Mouse (Mus musculus) heart, embryonic 12.5 days (tissue): ENCODE results near the gene Polr3c. TPM values are rescaled to one million over a fixed set of nuclear protein-coding genes. Genes with fewer than 3 reads are reported as not detected.
"Not testable (repeated sequence)": the region's sequence is repeated elsewhere in the genome, so short reads cannot be mapped to it uniquely, and the experiment has no call there.

Experiments used
- ATAC-seq: fragments of 200-750 bp; cut with Nextera tagmentation; 2 replicates; pipeline ENCODE4 v1.8.0; 2017; ENCODE audit warnings: moderate TSS enrichment, moderate library complexity; ENCODE audit not compliant: insufficient number of reproducible peaks, low FRiP score
- H3K27ac ChIP-seq: fragments of 300-500 bp; sonication (generic); 2 replicates; pipeline ENCODE4 v1.5.1; 2016; ENCODE audit warnings: mild to moderate bottlenecking, moderate library complexity; ENCODE audit not compliant: poor library complexity, severe bottlenecking
- H3K27me3 ChIP-seq: fragments of 300-500 bp; sonication (generic); replicated peaks from 2 replicates; pipeline ENCODE4 v1.6.1; 2016; ENCODE audit warnings: mild to moderate bottlenecking, moderate library complexity
- H3K36me3 ChIP-seq: fragments of 300-500 bp; sonication (generic); 2 replicates; pipeline ENCODE4 v1.6.1; 2016; ENCODE audit warnings: mild to moderate bottlenecking, moderate library complexity
- H3K4me1 ChIP-seq: fragments of 300-500 bp; sonication (generic); replicated peaks from 2 replicates; pipeline ENCODE4 v1.6.1; 2016; ENCODE audit warnings: mild to moderate bottlenecking
- H3K4me2 ChIP-seq: fragments of 300-500 bp; sonication (generic); 2 replicates; pipeline ENCODE4 v1.6.1; 2016; ENCODE audit warnings: mild to moderate bottlenecking, moderate library complexity
- H3K4me3 ChIP-seq: fragments of 300-500 bp; sonication (generic); 2 replicates; pipeline ENCODE4 v1.5.1; 2016; ENCODE audit warnings: mild to moderate bottlenecking
- H3K9ac ChIP-seq: fragments of 300-500 bp; sonication (generic); 2 replicates; pipeline ENCODE4 v1.6.1; 2016; ENCODE audit warnings: mild to moderate bottlenecking, moderate library complexity
- H3K9me3 ChIP-seq: fragments of 300-500 bp; sonication (generic); replicated peaks from 2 replicates; pipeline ENCODE4 v1.6.1; 2016; ENCODE audit warnings: mild to moderate bottlenecking, moderate library complexity
- WGBS: fragments of 180-500 bp; shearing (Covaris S2); methylation state at CpG from one replicate; pipeline ENCODE4 v1.1.7; 2016; 5-methylcytosine and 5-hydroxymethylcytosine counted together
- polyA plus RNA-seq: library from polyadenylated mRNA; unstranded; fragments of >200 nt; fragmentation: Nextera tagmentation; extraction: Ambion mirVana; gene quantifications from 2 replicates; pipeline ENCODE4 v1.2.1, GENCODE M21; 2016

Polr3c gene
- polyA plus RNA-seq, 1 experiment from 2014 or later: 27.6 TPM

DNA sequence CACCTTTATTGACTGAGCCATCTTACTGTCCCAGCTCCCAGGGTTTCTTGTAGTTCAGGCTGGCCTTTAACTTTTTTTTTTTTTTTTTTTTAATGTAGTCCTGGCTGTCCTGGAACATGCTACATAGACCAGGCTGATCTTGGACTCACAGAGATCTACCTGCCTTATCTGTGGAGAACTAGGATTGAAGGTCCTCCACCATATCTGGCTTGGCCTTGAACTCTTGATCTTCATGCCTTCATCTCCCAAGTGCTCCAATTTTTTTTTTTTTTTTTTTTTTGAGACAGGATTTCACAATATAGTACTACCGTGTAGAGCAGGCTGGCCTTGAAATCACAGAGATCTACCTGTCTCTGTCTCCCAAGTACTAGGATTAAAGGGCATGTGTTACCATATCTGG lies 33.8 kb downstream of the Polr3c start:
- H3K36me3 ChIP-seq: no peaks in the 10 kb centered on the region
- WGBS: 77% methylated on average over 1 of the region's 1 CpGs
- H3K4me1 ChIP-seq: peaks cover 27% of the 10 kb centered on the region
- no peak overlapping the region for H3K27ac ChIP-seq
- H3K27me3 ChIP-seq: no peaks in the 10 kb centered on the region; the same call in 1 of the 2 replicates
- no peak for ATAC-seq
- no peaks in the 10 kb centered on the region for H3K9me3 ChIP-seq
- H3K9ac ChIP-seq: no peak overlapping the region
- H3K4me3 ChIP-seq: no peak overlapping the region
- no peak overlapping the region for H3K4me2 ChIP-seq

DNA sequence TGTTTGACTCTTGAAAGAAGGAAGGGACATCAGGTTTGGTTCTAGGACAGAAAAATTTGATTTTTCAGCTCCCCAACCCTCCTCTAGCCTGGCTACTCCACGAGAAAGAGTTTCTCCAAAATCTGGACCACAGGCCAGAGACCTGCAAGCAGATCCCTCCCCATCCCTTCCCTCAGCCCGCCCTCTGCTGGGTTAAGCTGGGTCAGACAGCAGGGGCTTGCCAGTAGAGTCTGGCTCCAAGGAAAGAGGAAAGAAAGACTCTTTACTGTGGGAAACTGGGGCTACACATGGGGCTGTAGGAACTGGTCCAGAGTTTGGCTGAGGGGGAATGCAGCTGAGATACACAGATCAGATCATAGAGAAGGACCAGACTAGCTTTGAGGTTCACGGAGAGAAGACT lies 34.9 kb downstream of the Polr3c start:
- Histone ChIP-seq H3K9ac (no peak overlapping the region), H3K27ac (no peak overlapping the region), H3K9me3 (no peaks in the 10 kb centered on the region), H3K36me3 (no peaks in the 10 kb centered on the region), H3K4me1 (peaks cover 18% of the 10 kb centered on the region), H3K27me3 (no peaks in the 10 kb centered on the region; the same call in 1 of the 2 replicates), H3K4me3 (no peak overlapping the region), H3K4me2 (no peak overlapping the region)
- ATAC-seq: no peak
- WGBS: 15% methylated on average over 3 of the region's 3 CpGs

DNA sequence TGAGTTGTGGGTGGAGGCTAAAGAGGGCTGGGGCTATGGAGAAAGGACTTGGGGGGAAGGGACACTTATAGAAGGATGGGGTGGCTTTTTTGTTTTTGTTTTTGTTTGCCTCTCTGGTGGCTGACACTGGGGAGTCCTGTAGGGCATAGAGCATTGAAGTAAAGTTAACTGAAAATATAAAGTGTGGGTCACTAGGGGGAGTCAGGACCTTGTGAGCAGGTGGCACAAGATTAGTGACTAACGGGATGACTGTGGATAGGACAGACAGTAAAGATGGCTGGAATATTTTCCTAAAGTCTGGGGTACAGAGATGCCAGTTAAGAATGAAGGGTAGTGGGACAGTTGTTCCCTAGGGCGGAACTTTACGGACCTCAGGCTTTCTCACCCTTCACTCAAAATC lies 37.1 kb downstream of the Polr3c start:
- no peak for ATAC-seq
- Histone ChIP-seq H3K4me2 (no peak overlapping the region), H3K9ac (no peak overlapping the region), H3K36me3 (no peaks in the 10 kb centered on the region), H3K9me3 (no peaks in the 10 kb centered on the region), H3K27me3 (peaks cover 8% of the 10 kb centered on the region; the same call in 1 of the 2 replicates), H3K4me3 (no peak overlapping the region), H3K27ac (no peak overlapping the region), H3K4me1 (peaks cover 10% of the 10 kb centered on the region)
- WGBS: 47% methylated on average over 3 of the region's 3 CpGs

- H3K27me3 ChIP-seq: peaks cover 22% of the 10 kb centered on the region
- H3K36me3 ChIP-seq: no peaks in the 10 kb centered on the region
- H3K9me3 ChIP-seq: no peaks in the 10 kb centered on the region
- no peak for ATAC-seq
- H3K4me3 ChIP-seq: no peak overlapping the region
- H3K4me1 ChIP-seq: peaks cover 18% of the 10 kb centered on the region
- no peak overlapping the region for H3K4me2 ChIP-seq
- no peak overlapping the region for H3K27ac ChIP-seq
- WGBS: 71% methylated on average over 11 of the region's 11 CpGs
- H3K9ac ChIP-seq: no peak overlapping the region
These were observed 38.6 kb downstream of the Polr3c start for GRCm38 (mm10) chr3:96688854-96689253.

GRCm38 (mm10) chr3:96686057-96686456 lies 41.4 kb downstream of the Polr3c start:
- H3K9ac ChIP-seq, H3K27ac ChIP-seq, H3K4me3 ChIP-seq, ATAC-seq, H3K9me3 ChIP-seq, H3K36me3 ChIP-seq, H3K4me2 ChIP-seq: not testable (repeated sequence)
- Histone ChIP-seq H3K27me3 (peaks cover 32% of the 10 kb centered on the region), H3K4me1 (peaks cover 15% of the 10 kb centered on the region)
- WGBS: 88% methylated on average over 5 of the region's 5 CpGs

DNA sequence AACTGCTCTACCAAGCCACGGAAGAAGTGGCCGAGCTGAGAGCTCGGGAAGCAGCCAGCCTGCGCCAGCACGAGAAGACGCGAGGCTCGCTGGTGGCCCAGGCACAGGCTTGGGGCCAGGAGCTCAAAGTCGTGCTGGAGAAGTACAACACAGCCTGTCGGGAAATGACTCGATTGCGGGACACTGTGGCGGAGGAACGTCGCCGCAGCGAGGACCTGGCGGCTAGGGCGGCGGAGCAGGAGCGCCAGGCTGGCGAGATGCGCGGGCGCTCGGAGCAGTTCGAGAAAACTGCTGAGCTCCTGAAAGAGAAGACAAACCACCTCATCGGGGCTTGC lies 42.6 kb downstream of the Polr3c start:
- WGBS: 13% methylated on average over 28 of the region's 28 CpGs
- Histone ChIP-seq H3K36me3 (no peaks in the 10 kb centered on the region), H3K4me2 (peak overlapping the region; percentile 72), H3K9me3 (no peaks in the 10 kb centered on the region), H3K27me3 (peaks cover 44% of the 10 kb centered on the region), H3K4me3 (peak overlapping the region; percentile 38), H3K27ac (no peak overlapping the region), H3K9ac (peak overlapping the region; percentile 54; the same call in 1 of the 2 replicates), H3K4me1 (peaks cover 15% of the 10 kb centered on the region)
- no peak for ATAC-seq

DNA sequence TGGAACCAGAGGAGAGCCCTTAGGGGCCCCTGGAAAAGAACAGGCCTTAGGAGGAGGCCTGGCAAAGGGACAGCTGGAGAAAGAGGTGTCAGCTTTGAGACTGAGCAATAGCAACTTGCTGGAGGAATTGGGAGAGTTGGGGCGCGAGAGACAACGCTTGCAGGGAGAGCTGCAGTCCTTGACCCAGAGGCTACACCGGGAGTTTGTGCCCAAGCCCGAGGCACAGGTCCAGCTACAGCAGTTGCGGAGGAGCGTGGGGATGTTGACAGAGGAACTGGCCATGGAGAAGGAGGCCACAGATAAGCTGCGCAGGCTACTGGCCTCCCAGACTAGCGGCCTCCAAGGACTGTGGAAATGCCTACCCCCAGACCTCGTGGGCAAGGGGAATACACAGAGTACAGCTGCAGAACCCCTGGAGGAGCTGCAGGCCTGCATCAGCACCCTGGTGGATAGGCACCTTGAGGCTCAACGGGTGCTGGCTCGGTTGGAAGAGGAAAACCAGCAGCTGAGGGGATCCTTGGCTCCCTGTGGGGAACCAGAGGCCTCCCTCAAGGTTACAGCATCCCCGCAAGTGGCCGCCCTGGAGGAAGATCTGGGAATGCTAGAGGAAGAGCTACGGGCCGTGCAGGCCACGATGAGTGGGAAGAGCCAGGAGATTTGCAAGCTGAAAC lies 43.1 kb downstream of the Polr3c start:
- Histone ChIP-seq H3K27me3 (peaks cover 49% of the 10 kb centered on the region), H3K36me3 (no peaks in the 10 kb centered on the region), H3K27ac (no peak overlapping the region), H3K4me1 (peaks cover 15% of the 10 kb centered on the region), H3K4me3 (peak overlapping the region; percentile 38), H3K9ac (peak overlapping the region; percentile 54; the same call in 1 of the 2 replicates), H3K9me3 (no peaks in the 10 kb centered on the region), H3K4me2 (peak overlapping the region; percentile 72)
- 33% methylated on average over 17 of the region's 17 CpGs for WGBS
- ATAC-seq: no peak

GRCm38 (mm10) chr3:96683496-96683895 lies 43.9 kb downstream of the Polr3c start:
- no peak for ATAC-seq
- no peak overlapping the region for H3K4me3 ChIP-seq

DNA sequence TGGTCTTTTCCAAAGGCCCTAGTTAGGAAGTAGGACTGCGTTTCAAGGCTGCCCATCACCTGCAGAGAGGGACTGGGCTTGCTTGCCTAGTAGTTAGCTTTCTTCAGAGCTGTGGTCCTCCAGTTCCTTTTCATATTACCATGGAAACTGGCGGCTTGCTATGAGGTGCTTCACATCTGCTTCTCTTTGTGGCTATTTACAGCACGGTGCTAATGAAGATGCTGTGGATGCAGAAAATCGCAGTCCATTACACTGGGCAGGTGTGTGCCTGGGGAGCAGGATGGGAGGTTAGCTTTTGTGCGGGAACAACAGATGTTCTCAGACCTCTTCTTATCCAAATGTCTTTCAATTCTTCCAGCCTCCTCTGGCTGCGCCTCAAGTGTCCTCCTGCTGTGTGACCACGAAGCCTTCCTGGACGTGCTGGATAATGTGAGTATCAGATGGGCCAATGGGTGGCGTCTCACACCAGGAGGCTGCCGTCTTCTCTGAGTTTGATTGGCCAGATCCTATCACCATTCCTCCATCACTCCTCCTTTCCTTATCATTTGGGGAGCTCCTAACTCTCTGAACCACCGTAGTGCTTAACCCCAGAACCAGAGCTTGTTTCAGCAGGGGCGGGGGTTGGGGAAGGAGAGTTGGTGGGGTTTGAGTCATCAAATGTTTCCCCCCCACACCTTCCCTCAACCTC lies 47.0 kb downstream of the Polr3c start:
- WGBS: 25% methylated on average over 12 of the region's 12 CpGs
- no peak for ATAC-seq
- H3K27ac ChIP-seq: no peak overlapping the region
- H3K4me2 ChIP-seq: no peak overlapping the region
- 0 out of 2 replicates have a peak overlapping the region, but pooled peaks have one; percentile 13 for H3K9ac ChIP-seq
- H3K4me1 ChIP-seq: peaks cover 15% of the 10 kb centered on the region
- H3K27me3 ChIP-seq: peaks cover 45% of the 10 kb centered on the region
- no peak overlapping the region for H3K4me3 ChIP-seq
- no peaks in the 10 kb centered on the region for H3K9me3 ChIP-seq
- H3K36me3 ChIP-seq: no peaks in the 10 kb centered on the region

More at GRCm38 (mm10) chr3:96683496-96683895, 43.9 kb downstream of the Polr3c start:
- 79% methylated on average over 3 of the region's 3 CpGs for WGBS
- no peak overlapping the region for H3K27ac ChIP-seq
- H3K9ac ChIP-seq: no peak overlapping the region
- H3K36me3 ChIP-seq: no peaks in the 10 kb centered on the region
- no peaks in the 10 kb centered on the region for H3K9me3 ChIP-seq
- H3K27me3 ChIP-seq: peaks cover 51% of the 10 kb centered on the region
- H3K4me2 ChIP-seq: no peak overlapping the region
- H3K4me1 ChIP-seq: peaks cover 15% of the 10 kb centered on the region

- Histone ChIP-seq H3K27ac (no peak overlapping the region), H3K4me3 (no peak overlapping the region), H3K9ac (no peak overlapping the region), H3K4me2 (no peak overlapping the region), H3K4me1 (peaks cover 3% of the 10 kb centered on the region), H3K27me3 (peaks cover 33% of the 10 kb centered on the region), H3K36me3 (no peaks in the 10 kb centered on the region), H3K9me3 (no peaks in the 10 kb centered on the region)
- peak; percentile 18; the same call in 1 of the 2 replicates for ATAC-seq
- 9% methylated on average over 5 of the region's 5 CpGs for WGBS
These were observed 48.2 kb downstream of the Polr3c start for GRCm38 (mm10) chr3:96679159-96679674.

GRCm38 (mm10) chr3:96678456-96678855 lies 49.0 kb downstream of the Polr3c start:
- Histone ChIP-seq H3K4me2 (no peak overlapping the region), H3K9ac (no peak overlapping the region), H3K4me1 (no peaks in the 10 kb centered on the region; the same call in 1 of the 2 replicates), H3K27ac (no peak overlapping the region), H3K36me3 (no peaks in the 10 kb centered on the region), H3K4me3 (no peak overlapping the region), H3K27me3 (peaks cover 26% of the 10 kb centered on the region), H3K9me3 (no peaks in the 10 kb centered on the region)
- 65% methylated on average over 7 of the region's 7 CpGs for WGBS
- no peak for ATAC-seq
